Mouse (Mus musculus) macrophage (primary cell): ENCODE results near the gene Tmem9. TPM values are rescaled to one million over a fixed set of nuclear protein-coding genes. Genes with fewer than 3 reads are reported as not detected.
A peak's percentile ranks its signal among the peaks of the same experiment; 100 is the strongest.

ENCODE experiments used
- H3K27ac ChIP-seq: fragments of 350-480 bp; formaldehyde crosslinking; 2 replicates; pipeline ENCODE4 v1.9.0; 2021
- H3K36me3 ChIP-seq: fragments of 350-480 bp; formaldehyde crosslinking; 2 replicates; pipeline ENCODE4 v1.9.0; 2021; ENCODE audit errors: inconsistent target
- H3K4me3 ChIP-seq: fragments of 350-480 bp; formaldehyde crosslinking; 2 replicates; pipeline ENCODE4 v1.9.0; 2021; ENCODE audit errors: inconsistent target
- H3K79me2 ChIP-seq: fragments of 350-480 bp; formaldehyde crosslinking; 2 replicates; pipeline ENCODE4 v1.9.0; 2021; ENCODE audit errors: inconsistent target
- WGBS: methylation state at CpG from one replicate; pipeline ENCODE4 v1.1.7; 2026; ENCODE audit warnings: inconsistent platforms; ENCODE audit not compliant: missing documents; 5-methylcytosine and 5-hydroxymethylcytosine counted together
- polyA plus RNA-seq: library from polyadenylated mRNA; stranded (reverse); fragments of 250-400 nt; gene quantifications from 3 replicates; pipeline ENCODE4 v1.2.4, GENCODE M21; 2018; ENCODE audit warnings: inconsistent platforms
- total RNA-seq, 78 experiments: library from RNA; depleted of rRNA; stranded (reverse); fragments of 250-400 nt; gene quantifications; 1 replicate in 9 of 78; 2 replicates in 24 of 78; 3 replicates in 43 of 78; 4 replicates in 2 of 78; pipeline ENCODE4 v1.2.4; 2018; ENCODE audit warnings: inconsistent platforms in 56 of 78

Tmem9 gene
- 1 to 10 TPM in 16 of 26 experiments, under 1 TPM in 8, not detected in 2; 0.37 to 9.9 (median 1.5) TPM for total RNA-seq (2018; cell fraction: chromatin; rRNA removed)
- 10 to 100 TPM in 10 of 26 experiments, 1 to 10 TPM in 16; 5.0 to 13.5 (median 8.2) TPM for total RNA-seq (2018; cell fraction: cytosol; rRNA removed)
- 1 to 10 TPM; 1.7 to 8.4 (median 3.9) TPM for total RNA-seq (2018; cell fraction: nucleus; rRNA removed)
- polyA plus RNA-seq: 10.4 to 13.9 TPM (median 11.0 TPM) in 3 replicates

DNA sequence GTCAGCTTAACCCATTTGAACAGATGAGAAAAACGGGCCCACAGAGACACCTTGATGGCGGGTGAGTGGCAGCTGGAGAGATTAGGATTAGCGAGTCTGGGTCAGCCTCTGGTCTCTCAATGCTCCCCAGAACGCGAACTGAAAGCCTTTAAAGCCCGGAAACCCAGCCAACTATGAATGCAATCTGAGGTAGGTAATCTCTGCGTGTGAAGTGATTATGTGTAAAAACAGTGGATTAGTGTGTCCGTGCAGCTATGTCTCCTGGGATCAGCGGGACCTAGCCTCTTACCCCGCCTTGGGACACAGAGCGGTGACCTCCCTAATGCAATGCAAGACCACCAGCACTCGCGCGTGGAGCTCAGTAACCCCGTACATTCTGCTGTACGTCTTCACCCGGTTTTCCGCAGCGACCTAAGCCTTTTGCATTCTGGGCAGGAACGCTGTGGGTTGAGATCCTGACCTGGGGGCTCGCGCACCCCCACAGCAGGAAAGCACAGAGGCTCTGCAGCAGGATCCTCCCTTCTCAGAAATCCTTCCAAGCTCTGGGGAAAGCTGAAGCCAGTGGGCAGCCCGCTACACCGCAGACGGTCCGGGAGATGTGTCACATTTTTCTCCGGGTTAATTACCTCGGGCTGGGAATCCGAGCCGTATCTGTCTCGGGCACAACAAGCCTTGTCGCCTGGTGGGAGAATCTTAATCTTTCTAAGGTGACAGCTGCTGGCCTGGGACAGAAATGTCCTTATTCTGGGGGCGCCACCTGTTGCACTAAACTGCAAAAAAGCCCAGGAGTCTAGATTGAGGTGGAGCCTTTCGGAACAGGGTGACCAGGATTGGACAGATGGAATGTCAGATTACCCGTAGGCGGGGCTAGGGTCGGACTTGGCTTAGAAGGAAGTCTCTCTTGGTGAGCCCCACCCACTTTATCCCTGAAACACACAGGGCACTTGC lies at the start of gene Tmem9:
TSS of gene Tmem9 (plus strand) at position 940 of the 948 bp plus-strand sequence.
- H3K79me2 ChIP-seq: no peaks in the 10 kb centered on the region
- peak within 1 kb of the TSS; percentile 48 for H3K4me3 ChIP-seq
- no peaks in the 10 kb centered on the region for H3K36me3 ChIP-seq
- WGBS: 7% methylated on average over 37 of the region's 37 CpGs
- H3K27ac ChIP-seq: no peak within 1 kb of the TSS

GRCm38 (mm10) chr1:135958483-135958882 lies 49.5 kb upstream of the Tmem9 start:
- no peak overlapping the region for H3K27ac ChIP-seq
- no peaks in the 10 kb centered on the region for H3K36me3 ChIP-seq
- 41% methylated on average over 4 of the region's 4 CpGs for WGBS
- no peak overlapping the region for H3K4me3 ChIP-seq
- H3K79me2 ChIP-seq: no peaks in the 10 kb centered on the region

DNA sequence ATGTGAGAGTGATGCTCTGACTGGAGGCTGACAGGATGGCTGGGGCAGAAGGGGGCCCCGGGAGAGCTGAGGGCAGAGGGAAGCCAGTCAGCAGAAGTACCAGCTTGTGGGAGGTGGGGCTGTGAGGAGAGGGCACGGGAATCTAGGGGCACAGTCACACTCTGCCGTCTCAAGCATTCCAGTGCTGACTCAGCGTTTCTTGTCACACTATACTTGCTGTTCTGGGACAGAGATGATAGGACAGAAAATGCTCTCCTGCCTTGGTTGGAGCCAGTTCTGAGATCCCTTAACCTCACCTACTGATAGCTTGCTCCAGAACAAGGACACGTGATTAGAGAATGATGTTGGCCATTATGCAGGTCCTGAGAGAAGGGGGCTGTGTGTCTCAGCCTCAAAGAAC lies 44.8 kb upstream of the Tmem9 start:
- WGBS: 27% methylated on average over 5 of the region's 5 CpGs
- Histone ChIP-seq H3K4me3 (no peak overlapping the region), H3K27ac (no peak overlapping the region), H3K36me3 (no peaks in the 10 kb centered on the region), H3K79me2 (no peaks in the 10 kb centered on the region)

DNA sequence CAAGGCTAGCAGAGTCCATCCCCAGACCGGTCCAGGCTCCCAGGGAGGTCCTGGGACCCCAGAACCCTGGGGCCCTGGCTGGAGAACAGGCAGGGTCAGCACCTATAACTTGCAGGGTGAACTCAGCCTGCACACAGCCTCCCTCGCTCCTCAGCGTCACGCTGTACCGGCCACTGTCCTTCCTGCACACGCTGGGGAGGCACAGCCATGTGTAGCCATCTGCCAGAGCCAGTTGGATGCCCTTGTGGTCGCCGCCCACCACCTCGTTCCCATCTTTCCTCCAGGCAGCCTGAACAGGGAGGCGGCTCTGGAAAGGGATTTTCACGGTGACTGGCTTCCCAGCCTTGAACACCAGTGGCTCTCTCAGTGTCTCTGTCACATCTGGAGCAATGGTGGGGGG lies 43.4 kb upstream of the Tmem9 start:
- Histone ChIP-seq H3K4me3 (no peak overlapping the region), H3K27ac (no peak overlapping the region), H3K79me2 (no peaks in the 10 kb centered on the region), H3K36me3 (no peaks in the 10 kb centered on the region)
- 89% methylated on average over 11 of the region's 11 CpGs for WGBS

GRCm38 (mm10) chr1:135967739-135968138 lies 40.2 kb upstream of the Tmem9 start:
- Histone ChIP-seq H3K36me3 (no peaks in the 10 kb centered on the region), H3K27ac (no peak overlapping the region), H3K4me3 (no peak overlapping the region), H3K79me2 (no peaks in the 10 kb centered on the region)
- 88% methylated on average over 4 of the region's 4 CpGs for WGBS

- Histone ChIP-seq H3K27ac (no peak overlapping the region), H3K36me3 (no peaks in the 10 kb centered on the region), H3K4me3 (no peak overlapping the region), H3K79me2 (no peaks in the 10 kb centered on the region)
- WGBS: 85% methylated on average over 2 of the region's 2 CpGs
Measured at GRCm38 (mm10) chr1:135970486-135970885, 37.5 kb upstream of the Tmem9 start.

- no peaks in the 10 kb centered on the region for H3K36me3 ChIP-seq
- H3K27ac ChIP-seq: no peak overlapping the region
- 94% methylated on average over 3 of the region's 3 CpGs for WGBS
- no peak overlapping the region for H3K4me3 ChIP-seq
- no peaks in the 10 kb centered on the region for H3K79me2 ChIP-seq
Measured at GRCm38 (mm10) chr1:135972576-135972975, 35.4 kb upstream of the Tmem9 start.

DNA sequence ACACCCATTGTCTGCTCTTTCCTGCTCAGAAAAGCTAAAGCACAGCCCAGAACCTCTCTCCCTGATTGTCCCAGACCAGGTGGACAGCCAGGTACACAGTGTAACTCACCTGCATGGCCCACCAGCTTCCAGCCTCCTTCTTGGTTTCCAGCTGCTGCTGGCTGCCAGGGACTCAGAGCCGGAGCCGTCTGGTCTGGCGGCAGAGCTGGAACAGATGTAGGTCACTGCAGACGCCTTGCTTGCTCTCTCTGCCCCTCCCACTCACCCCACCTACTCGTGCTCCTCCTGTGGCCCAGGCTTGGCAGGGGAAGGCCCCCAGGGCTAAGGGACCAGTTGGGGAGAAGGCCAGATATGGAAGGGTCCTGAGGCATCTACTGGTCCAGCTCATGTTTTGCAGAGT lies 23.8 kb upstream of the Tmem9 start:
- no peaks in the 10 kb centered on the region for H3K36me3 ChIP-seq
- H3K4me3 ChIP-seq: no peak overlapping the region
- no peaks in the 10 kb centered on the region for H3K79me2 ChIP-seq
- 75% methylated on average over 5 of the region's 5 CpGs for WGBS
- no peak overlapping the region for H3K27ac ChIP-seq

DNA sequence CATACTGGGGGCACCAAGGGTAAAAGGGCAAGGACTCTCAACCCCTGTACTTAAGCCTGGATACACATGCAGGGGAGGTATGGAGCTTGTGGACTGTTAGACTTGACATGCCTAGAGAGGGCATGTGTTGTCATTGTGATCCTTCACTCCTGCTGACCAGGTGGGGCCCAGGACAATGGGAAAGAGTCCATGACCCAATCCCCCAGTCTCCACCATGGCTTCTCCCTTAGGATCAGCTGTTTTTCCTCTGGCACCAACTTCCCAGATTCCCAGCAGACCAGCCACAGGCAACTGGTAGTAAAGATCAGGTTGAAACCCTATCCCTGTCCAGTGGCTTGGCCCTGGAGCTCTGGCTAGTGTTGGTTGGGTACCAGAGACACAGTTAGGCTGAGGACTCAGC lies 18.1 kb upstream of the Tmem9 start:
- Histone ChIP-seq H3K4me3 (no peak overlapping the region), H3K36me3 (no peaks in the 10 kb centered on the region), H3K79me2 (no peaks in the 10 kb centered on the region), H3K27ac (no peak overlapping the region)

GRCm38 (mm10) chr1:135993470-135993869 lies 14.5 kb upstream of the Tmem9 start:
- 69% methylated on average over 4 of the region's 4 CpGs for WGBS
- Histone ChIP-seq H3K4me3 (no peak overlapping the region), H3K27ac (no peak overlapping the region), H3K36me3 (no peaks in the 10 kb centered on the region), H3K79me2 (no peaks in the 10 kb centered on the region)

DNA sequence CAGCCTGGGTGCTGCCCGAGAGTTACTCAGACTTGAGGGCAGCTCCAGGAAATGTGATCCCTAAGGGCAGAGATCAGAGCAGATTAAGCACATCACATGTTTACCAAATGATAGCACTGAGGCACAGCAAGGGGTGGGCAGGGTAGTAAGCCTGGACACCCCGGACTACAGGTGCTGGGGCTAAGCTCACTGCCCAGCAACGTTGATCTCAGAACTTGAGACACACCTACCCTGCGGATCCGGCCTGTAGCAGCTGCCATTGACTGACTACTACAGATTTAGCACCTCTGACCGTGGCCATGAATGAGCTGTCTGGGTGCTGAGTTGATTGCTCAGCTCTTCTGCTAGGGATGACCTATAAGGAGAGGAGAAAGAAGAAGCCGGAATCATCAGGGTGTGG lies 10.4 kb upstream of the Tmem9 start:
- H3K4me3 ChIP-seq: no peak overlapping the region
- 90% methylated on average over 7 of the region's 7 CpGs for WGBS
- H3K27ac ChIP-seq: no peak overlapping the region

DNA sequence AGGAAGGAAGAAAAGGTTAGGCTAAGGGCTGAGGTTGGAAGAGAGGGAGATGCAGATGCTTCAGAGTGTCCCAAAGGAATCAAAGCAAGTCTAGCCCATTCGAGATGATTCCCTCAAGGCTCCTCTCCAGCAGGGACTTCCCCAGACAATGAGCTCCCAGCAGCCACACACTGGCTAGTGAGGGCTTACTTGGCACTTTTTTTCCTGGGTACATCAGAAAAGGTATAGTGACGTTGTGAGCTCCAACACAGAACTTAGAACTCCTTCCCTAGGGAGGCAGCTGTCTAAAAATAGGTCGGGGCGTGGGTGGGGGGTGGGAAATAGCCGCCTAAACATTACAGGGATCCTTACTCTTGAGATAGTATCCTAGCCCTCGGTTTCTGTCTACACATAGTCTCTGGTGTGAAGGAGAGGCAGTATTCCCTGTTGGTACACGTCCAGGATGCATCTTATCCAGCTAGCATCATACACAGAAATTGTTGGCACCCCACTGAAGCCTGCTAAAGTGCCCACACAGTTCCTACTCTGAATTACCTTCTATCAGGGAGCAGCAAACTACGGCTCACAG lies 8.1 kb upstream of the Tmem9 start:
- Histone ChIP-seq H3K79me2 (no peaks in the 10 kb centered on the region), H3K27ac (no peak overlapping the region), H3K4me3 (no peak overlapping the region), H3K36me3 (no peaks in the 10 kb centered on the region)
- WGBS: 82% methylated on average over 8 of the region's 8 CpGs

More for the DNA sequence above, 10.4 kb upstream of the Tmem9 start:
- Histone ChIP-seq H3K79me2 (no peaks in the 10 kb centered on the region), H3K36me3 (no peaks in the 10 kb centered on the region)

DNA sequence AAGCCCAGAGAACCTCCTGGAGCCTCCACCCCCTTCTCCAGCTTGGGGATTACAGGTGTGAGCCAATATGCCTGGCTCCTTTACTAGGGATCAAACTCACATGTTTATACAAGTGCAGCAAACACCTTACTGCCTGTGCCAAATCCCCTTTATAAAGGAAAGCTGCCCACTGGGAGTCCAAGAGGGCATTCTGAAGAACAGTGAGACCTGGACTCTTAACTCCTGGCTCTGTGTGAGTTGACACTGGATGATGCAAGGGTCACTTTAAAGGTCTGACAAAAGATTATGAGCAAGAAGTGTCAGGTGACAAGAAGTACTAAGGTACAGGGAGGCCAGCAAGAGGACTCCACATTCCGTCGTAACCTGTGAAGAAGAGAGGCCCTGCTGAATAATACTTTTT lies 6.5 kb upstream of the Tmem9 start:
- Histone ChIP-seq H3K36me3 (no peaks in the 10 kb centered on the region), H3K27ac (no peak overlapping the region), H3K79me2 (no peaks in the 10 kb centered on the region), H3K4me3 (no peak overlapping the region)
- 97% methylated on average over 2 of the region's 2 CpGs for WGBS

DNA sequence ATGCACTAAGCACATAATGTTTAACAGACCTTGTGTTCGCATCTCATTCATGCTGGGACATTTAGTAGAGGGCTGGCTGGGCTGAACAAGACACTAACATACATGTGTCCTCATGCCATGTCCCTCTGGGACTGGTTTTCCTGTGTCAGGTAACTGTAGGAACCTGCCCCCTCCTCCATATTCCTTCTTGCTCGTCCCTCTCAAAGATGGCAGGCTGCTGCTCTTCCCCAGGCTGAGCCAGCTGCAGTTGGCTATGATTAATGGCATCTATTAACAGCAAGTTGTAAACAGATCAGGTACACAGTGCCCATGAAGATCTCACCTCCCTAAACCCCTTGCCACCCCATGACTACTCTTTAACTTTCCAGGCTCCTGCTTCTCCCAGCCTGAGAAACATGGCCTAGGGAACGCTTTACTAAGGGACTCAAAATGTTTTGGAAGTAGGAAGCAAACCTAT lies 1.6 kb upstream of the Tmem9 start, which contains the start of gene Igfn1:
TSS of gene Igfn1 (minus strand) at position 51 of the 457 bp plus-strand sequence.
- no peak within 1 kb of the TSS for H3K27ac ChIP-seq
- no peaks in the 10 kb centered on the region for H3K79me2 ChIP-seq
- no peaks in the 10 kb centered on the region for H3K36me3 ChIP-seq
- WGBS: 87% methylated on average over 3 of the region's 3 CpGs
- no peak within 1 kb of the TSS for H3K4me3 ChIP-seq

- Histone ChIP-seq H3K79me2 (no peaks in the 10 kb centered on the region), H3K4me3 (peak overlapping the region; percentile 48), H3K27ac (no peak overlapping the region), H3K36me3 (no peaks in the 10 kb centered on the region)
- 17% methylated on average over 8 of the region's 8 CpGs for WGBS
Measured at GRCm38 (mm10) chr1:136008159-136008533, 196 bp downstream of the Tmem9 start.
